Mouse (Mus musculus) lung, postnatal 4 days (tissue): ENCODE results near the gene Fcor.

Experiments used
- DNase-seq, 2 experiments: peaks; one replicate each; pipeline ENCODE4 v3.0.0; 2021

The Fcor gene

DNA sequence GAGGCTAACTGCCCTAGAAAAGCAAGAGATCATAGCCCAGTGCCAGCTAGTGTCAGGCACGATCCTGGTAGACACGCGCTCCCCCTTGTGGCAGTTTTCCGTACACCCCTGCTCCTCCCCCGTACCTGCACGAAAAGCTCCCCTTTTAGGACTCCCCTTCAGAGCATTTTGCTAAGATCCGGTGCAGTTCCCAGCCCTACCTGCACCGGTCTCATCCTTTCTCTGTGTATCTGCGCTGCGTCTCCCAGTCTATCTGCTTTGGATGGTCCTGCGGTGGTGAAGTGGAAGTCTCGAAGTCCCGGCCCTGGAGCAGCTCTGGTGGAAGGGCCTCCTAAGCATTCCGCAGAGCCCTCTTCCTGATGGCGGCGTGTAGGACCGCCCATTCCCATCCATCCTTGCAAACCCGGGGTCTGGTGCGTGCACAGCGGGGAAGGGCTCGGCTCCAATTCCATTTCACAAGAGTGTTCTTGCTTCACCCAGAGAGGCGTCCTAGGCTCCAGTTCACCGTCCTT lies at the start of gene Fcor:
Gene Fcor (minus strand): TSS at position 383 of the 512 bp plus-strand sequence.
- peak; percentile 84 to 87 for DNase-seq

DNA sequence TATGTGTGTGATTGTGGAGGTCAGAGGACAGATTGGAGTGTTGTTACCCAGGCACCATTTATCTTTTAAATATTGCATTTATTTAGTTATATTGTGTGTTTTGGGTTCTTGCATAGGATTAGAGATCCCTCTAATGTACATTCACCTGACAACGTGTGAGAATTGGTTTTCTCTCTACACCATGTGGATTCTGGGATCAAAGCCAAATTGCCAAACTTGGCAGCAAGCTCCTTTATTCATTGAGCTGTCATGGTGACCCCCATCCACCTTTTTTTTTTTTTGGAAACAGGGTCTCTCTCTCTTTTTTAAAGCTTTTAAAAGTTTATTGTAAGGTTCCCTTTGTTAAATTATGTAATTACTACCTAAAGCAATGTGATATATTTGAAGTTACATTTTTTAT lies 48.9 kb upstream of the Fcor start:
- DNase-seq, result no peak

DNA sequence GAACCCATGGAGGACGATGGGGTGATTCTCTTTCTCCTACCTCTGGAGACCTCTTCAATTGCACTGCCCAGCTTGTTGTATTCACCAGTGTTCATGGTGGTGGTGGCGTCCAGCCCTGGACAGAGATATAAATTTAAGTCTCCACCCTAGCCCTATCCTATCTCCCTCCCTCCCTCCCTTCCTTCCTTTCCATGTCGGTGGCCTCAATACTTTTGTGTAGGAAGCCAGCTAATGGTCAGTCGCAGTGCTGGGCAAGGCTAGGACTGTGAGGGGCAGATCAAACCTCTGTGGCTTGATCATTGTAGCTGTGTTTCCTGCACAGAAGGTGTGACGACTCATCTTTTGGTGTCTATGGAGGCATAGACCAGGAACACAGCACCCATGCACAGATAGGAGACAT lies 48.4 kb upstream of the Fcor start, which contains the start of gene Clec4g:
Gene Clec4g (minus strand): TSS at position 101 of the 400 bp plus-strand sequence.
- no peak for DNase-seq

DNA sequence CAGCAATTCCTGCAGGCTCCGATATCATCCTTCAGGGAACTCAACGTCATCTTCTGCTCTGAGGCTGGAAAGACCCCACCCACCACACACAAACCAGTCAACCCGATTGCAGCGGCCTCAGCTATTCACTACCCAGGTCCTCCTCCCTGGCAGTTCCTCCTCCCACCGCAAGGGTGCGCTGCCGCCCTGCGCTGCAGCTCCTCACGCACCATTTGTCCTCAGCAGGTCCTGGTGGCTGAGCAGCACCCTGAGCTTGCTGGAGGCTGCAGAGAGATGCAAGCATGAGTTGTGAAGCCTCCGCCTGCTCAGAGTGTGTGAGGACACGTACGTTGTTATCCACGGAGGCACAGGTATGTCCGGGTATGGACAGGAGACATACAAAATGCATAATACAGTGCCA lies 46.4 kb upstream of the Fcor start:
- DNase-seq, result peak; percentile 75 to 81

DNA sequence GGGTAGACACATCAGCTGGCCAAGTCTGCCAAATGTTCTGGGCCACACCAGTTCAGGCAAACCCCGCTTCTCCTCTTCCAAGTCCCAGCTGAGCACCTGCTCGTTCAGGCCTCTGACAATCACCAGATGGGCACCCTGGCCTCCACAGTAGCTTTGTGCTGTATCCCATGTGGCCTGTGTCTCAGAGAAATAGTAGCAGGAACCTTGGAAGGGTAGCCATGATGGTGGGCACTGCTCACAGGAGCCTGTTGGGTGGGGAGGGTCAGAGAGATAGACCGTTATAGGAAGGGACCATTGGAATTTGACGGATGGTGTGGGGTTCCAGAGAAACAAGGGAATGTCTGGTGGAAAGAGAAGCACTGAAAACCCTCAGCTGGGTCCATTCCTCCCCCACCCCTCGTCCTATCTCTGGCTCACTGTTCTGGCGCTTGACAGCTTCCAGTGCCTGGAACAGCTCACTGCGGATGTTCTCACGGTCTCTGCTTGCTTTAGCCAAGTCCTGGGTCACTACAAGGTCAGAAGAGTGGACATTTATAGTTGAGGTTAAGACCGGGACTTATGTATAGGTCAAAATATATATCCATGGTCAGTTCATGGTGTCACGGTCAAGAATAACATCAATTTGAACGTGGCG lies 45.3 kb upstream of the Fcor start:
- DNase-seq, result no peak

DNA sequence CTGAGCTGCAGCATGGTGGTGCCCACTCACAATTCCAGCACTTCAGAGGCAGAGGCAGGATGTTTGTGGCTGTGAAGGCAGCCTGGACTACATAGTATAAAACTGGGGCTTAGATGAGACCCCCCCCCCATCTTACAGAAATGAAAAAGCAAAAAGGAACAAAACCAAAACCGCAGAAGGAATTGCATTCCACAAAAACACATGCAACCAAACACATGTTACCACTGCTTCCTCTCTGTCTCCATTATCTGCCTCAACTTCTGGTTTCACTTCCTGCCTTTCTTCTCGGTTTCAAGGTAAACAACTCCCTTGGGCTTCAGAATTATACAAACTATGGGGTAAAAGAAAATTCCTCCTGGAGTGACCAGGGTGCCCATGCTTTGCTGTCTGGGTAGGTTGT lies 39.5 kb upstream of the Fcor start:
- no peak for DNase-seq

DNA sequence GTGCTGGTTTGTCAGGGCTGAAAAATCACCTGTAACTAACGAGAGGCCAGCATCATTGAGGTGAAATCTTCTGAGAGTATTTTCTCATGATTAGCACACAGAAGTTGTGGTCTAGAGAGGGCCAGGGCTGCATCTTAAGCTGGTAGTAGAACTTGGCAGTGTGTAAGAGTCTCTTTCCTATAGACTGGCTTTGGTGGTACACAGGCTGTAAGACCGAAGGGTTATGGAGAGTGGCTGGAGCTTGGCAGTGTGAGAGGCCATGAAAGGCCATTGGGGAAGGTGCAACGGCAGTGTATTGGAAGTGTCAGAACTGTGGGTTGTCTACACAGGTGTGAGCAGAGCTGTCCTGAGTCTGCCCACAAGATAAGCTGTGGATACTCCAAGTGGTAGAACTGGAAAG lies 38.1 kb upstream of the Fcor start:
- DNase-seq, result no peak

DNA sequence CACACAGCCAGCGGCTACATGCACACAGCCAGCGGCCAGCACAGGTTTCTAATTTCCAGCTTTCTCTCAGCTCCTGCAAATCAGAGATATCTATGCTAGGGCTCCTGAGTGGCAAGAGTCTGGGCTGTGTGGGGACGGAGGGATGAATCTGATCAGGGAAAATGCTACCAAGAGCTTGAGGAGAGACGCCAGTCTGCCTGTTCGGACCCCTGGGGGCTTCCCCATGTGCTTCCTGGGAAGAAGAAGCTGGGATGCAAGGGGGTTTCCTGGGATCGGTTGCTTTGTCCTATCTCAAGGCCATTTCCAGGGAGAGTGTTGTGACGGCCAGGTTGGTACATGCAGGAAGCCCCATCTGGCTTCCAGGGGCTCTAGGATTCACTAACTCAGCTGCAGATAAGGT lies 35.4 kb upstream of the Fcor start:
- DNase-seq, result no peak

DNA sequence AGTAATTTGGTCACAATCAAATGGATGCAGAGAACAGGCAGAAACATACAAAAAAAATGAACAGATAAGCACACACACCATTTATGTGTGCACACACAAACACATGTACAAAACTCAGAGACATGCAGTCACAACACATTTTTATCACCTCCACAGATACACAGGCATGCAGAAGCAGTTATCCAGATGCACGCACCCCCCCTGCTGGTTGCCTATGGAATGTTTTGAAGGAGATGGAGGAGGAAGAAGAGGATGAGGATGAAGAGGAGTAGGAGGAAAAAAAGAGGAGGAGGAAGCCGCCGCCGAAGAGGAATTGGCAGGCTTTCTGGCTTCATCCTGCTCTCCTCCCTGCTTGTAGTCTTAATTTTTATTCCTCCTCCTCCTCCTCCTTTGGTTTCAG lies 33.5 kb upstream of the Fcor start:
- DNase-seq, result peak in 1 of 2 experiments; percentile 16

DNA sequence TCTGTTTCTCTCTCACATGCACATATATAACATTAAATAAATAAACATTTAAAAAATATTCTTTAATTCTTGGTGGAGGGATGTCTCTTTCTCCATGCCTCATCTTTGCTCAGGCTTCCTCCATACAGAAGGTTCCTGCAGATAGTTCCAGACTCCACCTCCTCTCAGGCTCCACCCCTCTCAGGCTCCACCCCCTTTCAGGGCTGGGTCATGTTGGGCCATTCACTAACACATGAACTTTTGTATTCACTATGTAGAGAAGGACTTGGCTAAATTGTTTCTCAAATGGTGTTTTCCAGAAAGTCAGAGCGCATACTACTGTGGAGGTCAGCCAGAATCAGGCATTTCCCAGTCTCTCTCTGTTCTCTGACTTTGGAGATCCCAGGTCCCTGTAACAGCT lies 29.3 kb upstream of the Fcor start:
- no peak for DNase-seq

DNA sequence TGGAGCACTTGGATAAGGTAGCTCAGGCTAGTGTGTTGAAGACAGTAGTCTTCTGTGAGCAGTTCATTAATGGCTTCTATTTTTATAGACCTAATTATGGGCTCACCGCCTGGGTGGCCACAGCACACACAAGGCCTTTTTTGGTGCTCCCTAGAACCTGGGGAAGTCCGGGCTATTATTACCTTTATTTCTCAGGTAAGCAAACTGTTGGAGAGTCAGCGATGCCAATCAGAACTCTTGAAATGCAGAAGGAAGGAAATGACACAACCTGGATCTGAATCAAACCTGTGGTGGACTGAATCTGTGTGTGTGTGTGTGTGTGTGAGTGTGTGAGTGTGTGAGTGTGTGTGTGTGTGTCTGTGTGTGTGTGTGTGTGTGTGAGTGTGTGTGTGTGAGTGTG lies 22.0 kb upstream of the Fcor start, which contains the start of gene Fcer2a:
Gene Fcer2a (minus strand): TSS at position 55 of the 400 bp plus-strand sequence.
- DNase-seq, result no peak

DNA sequence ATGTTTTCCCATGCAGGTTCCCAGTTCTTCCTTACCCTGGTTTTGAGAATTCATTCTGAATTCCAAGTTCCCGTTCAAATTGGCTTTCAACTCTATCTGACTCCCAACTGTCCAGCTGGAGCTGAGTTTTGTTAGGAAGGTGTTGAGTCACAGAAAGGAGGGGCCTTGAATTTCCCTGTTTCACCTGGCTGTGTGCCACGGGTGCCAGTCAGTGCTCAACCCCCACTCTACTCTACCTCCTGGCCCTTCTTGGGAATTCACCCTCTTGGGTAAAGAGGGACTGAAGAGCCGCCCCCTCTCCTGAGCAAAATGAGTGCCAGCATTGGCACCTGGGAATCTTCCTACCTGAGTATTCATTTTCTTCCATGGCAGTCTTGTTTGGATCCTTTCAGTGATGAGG lies 18.6 kb upstream of the Fcor start:
- DNase-seq, result peak in 1 of 2 experiments; percentile 21

DNA sequence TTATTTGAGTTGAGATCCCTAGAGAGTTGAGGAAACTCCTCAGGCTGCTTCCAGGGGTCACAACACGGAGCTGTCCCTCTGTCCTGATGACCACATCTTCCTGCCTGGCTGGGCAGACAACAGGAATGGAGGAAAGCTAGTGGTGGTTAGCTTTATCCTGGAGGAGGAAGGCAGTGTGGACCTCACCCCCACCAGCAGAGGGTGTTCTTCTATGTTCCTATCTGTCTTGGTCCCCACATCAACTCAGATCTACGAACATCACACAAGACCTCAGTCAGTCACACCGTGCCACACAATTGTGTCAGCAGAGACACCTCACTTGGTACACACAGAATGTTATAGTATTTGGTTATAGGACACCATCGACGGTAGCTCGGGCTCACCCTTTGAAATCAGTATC lies 15.4 kb upstream of the Fcor start:
- no peak for DNase-seq

DNA sequence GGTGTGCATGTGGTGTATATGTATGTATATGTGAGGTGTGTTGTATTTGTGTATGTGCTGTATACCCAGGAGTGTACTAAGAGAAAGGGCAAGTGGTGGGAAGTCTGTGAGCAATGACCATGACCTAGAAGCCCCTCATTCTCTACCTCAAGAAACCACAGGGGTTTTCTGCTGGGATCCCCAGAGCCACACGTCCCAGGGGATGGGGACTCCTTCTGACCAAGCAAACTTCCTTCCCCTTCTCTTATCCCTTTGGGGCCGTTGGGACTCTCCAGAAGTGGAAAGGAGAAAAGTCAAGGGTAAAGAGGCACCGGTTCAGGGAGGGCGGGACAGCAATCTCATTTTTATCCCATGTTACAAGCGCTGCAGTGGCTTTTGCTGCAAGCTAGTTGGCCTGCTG lies 13.3 kb upstream of the Fcor start:
- no peak for DNase-seq

DNA sequence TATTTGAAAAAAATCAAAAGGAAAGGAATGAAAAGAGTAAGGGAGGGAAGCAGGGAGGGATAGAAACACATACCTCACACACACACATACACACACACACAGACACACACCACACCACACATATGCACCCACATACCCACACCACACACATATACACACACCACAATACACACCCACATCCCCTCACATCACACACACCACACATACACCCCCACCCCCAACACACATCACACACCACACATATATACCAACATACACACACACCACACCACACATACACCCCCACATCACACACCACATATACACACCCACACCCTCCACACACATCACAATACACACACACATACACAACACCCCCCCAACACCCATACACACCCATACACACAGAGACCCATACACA lies 12.4 kb upstream of the Fcor start:
- no peak for DNase-seq

DNA sequence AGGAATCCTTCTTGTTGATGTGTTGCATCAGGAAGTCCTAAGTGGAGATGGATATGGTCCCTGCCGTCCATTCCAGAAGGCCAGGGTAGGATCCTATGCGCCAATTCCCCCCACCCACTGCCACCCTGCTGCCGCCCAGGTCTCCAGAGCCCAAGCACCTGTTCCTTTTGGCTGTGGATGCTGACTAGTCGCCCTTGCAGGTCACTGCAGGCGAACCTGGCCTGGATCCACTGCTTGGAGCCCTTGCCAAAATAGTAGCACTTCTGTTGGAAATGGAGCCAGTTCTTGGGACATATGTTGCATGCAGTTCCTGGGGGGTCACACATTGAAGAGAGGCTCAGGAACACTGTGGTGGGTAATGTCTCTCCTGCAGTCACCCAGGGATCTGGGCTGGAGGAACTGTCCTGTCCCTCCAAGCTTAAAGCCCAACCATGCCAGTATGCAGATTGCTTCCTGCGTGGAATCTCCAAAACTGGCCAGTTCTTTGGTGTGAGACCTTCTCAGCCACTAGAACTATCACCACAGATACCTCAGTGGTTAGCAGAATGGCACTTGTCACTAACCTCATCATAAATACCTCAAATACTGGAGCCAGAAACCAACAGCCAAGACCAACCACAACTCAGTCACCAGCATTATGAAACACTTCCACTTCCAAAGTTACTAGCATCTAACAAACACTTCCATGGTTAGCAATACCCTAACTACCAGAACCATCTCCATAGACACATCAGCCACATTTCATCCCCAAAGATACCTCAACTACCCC lies 11.4 kb upstream of the Fcor start:
- no peak for DNase-seq

DNA sequence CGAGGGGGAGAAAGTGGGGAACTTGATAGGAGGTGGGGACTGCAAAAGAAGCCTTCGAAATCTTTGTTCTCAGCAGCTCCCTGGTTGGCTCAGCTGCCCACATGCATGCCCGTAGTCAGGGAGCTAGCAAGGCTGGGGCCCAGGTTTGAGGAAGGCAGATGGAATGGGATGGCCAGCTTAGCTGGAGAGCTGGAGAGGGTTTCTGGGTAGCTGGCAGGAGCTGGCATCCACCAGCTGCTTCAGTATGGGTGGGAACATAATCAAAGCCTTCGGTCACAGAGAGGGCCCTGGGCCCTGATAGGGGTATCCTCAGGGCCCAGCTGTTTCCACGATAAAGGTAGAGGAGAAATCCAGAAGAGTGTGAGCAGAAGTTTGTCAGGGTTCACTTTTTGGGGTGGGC lies 10.3 kb upstream of the Fcor start:
- no peak for DNase-seq

DNA sequence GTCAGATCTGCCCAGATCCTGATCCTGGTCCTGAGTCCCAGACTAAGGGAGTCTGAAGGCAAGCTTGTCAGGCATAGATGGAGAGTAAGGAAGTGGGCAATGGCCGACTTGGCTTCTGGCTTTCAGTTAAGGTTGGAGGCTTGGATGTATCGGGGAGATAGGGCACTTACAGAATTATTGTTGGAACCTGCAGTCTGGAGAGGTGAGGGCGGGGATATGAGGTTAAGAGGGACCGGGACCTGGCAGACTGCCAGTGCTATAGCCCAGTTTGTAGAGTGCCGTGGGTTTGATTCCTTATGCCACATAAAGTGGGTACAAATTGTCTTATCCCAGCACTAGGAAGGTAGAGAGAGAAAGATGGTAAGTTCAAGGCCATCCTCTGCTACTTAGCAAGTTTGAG lies 7.5 kb upstream of the Fcor start:
- DNase-seq, result no peak

DNA sequence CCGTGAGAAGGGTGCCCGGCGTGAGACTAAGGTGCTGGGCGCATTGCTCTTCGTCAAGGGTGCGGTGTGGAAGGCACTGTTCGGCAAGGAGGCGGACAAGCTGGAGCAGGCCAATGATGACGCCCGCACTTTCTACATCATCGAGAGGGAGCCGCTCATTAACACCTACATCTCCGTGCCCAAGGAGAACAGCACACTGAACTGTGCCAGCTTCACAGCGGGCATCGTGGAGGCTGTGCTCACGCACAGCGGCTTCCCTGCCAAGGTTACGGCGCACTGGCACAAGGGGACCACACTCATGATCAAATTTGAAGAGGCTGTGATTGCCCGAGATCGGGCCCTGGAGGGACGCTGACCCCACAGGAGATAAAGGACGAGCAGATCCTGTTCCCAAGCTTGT lies 7.1 kb upstream of the Fcor start:
- DNase-seq, result no peak

DNA sequence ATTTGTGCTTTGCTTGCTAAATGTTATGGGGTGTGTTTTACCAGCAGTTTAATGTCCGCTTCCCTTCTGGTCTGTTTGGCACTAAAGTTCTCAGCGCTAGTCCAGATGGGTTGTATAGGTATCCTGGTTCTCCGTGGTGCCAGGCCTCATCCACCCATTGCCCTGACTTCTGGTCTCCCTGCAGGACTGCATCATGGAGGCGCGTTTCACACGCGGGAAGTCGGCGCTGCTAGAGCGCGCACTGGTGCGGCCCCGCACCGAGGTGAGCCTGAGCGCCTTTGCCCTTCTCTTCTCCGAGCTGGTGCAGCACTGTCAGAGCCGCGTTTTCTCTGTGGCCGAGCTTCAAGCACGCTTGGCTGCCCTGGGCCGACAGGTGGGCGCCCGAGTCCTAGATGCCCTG lies 6.7 kb upstream of the Fcor start:
- no peak for DNase-seq

DNA sequence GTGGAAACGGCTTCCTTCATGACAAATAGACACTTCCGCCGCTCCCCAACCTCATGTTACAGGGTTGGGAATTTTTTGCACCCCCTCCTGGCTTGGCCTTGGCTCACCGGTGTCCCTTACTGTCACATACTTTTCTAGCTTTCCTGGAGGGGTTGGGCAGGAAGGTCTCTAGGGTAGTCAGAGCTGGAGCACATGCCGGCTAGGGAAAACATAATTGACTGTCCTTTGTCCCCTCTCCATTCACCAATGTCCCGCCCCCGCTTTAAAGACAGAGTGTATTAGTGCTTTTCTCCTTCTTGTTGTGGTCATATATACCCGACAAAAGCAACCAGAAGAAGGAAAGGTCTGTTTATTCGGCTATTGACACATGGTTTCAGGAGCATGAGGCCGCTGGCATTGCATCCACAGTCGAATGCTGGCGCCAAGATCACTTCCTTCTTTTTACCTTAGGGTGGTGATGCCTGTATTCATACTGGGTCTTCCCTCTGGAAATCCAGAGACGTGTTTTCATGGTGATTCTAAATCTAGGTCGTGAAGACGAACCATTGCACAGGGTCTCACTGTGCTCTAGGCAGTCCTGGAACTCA lies 4.9 kb upstream of the Fcor start:
- no peak for DNase-seq

DNA sequence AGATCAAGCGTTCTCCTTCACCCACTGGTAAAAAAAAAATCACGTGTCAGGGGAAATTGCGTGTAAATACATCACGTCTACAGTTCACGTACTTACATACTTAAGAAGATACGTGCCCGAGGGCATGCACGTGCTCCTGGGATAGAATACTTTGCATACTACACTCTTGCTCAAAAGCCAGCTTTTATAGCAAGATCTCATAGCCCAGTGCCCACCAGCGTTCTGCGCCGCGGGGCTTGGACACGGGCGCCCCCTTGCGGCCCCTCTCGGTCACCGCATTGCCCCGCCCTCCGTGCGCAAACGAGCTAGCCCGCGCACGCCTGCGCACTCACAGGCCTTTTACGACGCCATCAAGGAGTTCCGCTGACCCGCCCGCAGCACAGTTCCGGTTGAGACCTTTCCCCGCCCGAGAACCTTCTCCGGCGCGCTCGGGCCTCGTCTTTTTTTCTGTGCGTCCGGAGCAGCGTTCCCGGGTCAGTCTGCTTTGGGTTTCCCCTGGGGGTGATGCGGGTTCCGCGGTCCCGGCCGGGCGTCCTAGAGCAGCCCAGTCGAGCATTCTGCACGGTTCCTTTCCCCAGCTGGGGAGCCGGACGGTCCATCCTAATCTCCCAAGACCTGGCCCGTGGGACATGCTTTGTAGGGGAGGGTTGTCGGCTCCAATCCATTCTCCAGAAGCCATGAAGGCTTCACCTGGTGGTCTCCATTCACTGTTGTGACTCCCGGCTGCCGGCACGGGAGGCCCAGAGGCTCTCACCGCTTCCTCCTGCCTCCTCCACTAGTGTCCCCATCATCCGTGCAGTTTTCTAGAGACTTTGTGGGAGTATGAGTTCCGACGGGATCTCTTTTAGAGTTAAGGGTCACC lies 4.2 kb upstream of the Fcor start, which contains the start of gene Trappc5:
Gene Trappc5 (plus strand): TSS at position 169 of the 862 bp plus-strand sequence.
- DNase-seq, result peak; percentile 96

DNA sequence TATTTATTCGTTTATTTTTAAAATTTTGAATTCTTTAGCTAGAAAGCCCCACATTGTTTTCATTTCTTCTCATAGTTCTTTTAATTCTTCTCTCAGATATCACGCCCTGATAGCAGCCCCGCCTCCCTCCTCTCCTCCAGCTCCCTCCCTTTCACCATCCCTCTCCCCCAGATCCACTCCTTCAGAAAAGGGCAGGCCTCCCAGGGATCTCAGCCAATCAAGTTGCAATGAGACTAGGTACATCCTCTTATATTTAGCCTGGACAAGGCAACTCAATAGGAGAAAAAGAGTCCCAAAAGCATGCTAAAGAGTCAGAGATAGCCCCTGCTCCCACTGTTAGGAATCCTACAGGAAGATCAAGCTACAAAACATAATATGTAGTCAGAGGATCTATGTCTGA lies 2.5 kb upstream of the Fcor start:
- DNase-seq, result no peak
